21 mouse cellular contexts compared by ENCODE assay signal in the genomic region with DNA sequence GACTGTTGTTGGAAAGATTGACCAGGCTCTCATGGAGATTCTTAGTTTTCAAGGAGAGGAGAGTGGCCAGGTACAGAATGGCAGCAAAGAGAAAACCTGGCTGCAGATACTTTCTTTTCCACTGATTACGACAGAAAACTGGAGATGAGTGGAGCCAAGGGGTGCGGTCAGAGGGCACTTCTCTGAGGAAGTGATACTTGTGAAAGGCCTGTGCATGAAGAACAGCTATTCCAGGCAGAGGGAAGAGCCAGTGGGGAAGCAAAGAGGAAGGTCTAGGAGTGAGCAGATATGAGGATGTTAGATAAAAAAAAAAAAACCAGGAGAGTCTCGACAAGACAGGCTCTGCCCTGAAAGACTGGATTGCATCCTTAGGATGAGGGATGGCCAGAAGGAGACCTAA.
DNase-seq lines count a peak whose midpoint lies in the region; ATAC-seq and TF ChIP-seq lines count a peak whose summit lies in the region.
"Had no signal": no experiment of that assay in that cellular context is flagged by ENCODE, and none has a peak within 500 bp of the region (broad histone marks: within the 10 kb centered on the region; RNA-seq: fewer than 3 reads in every experiment).

No protein-coding gene starts in this region.

- TF ChIP-seq CTCF in spleen, adult 2 months (IDR thresholded peaks at IDR 0.05; ENCODE audit: extremely low read depth, insufficient read depth, insufficient read length, insufficient replicate concordance), result no peak
- TF ChIP-seq CTCF in bone marrow macrophage, adult 2 months (IDR thresholded peaks at IDR 0.05; ENCODE audit: low read depth, low read length), result no peak

- peak; percentile 56 for ATAC-seq in monocyte, adult 5-6 weeks (replicated peaks; ENCODE audit: insufficient number of reproducible peaks, low FRiP score, low TSS enrichment, poor library complexity, severe bottlenecking)
- ATAC-seq: forebrain, postnatal 0 days had no signal

- 18% methylated on average over 3 of the region's 3 CpGs for WGBS in spleen, adult 2 months
- WGBS in midbrain, embryonic 10.5 days, result 87% methylated on average over 3 of the region's 3 CpGs

- H3K4me1 ChIP-seq in spleen, adult 2 months (ENCODE audit: control insufficient read depth, insufficient read depth, insufficient read length), result peaks cover 22% of the 10 kb centered on the region; the same call in 1 of the 2 replicates
- H3K4me1 ChIP-seq in bone marrow macrophage, adult 2 months (ENCODE audit: control insufficient read depth, insufficient read depth, low read length), result peaks cover 31% of the 10 kb centered on the region
- H3K4me1 ChIP-seq in midbrain, embryonic 10.5 days, result no peaks in the 10 kb centered on the region
- H3K4me1 ChIP-seq: hindbrain, embryonic 13.5 days; midbrain, embryonic 12.5 days; neural tube, embryonic 15.5 days had no signal

- H3K9me3 ChIP-seq in midbrain, embryonic 10.5 days (replicated peaks), result no peaks in the 10 kb centered on the region
- H3K9me3 ChIP-seq: hindbrain, embryonic 13.5 days; midbrain, embryonic 12.5 days; neural tube, embryonic 15.5 days had no signal

- peak overlapping the region; percentile 86 for H3K27ac ChIP-seq in spleen, adult 2 months (ENCODE audit: insufficient read depth, low read length)
- H3K27ac ChIP-seq in bone marrow macrophage, adult 2 months (ENCODE audit: insufficient read depth, low read depth, low read length), result peak overlapping the region; percentile 62
- H3K27ac ChIP-seq in midbrain, embryonic 10.5 days (replicated peaks), result no peak overlapping the region
- H3K27ac ChIP-seq: gastrocnemius, adult 2 months; hindbrain, embryonic 13.5 days; midbrain, embryonic 12.5 days; neural tube, embryonic 15.5 days had no signal

- H3K36me3 ChIP-seq in spleen, adult 2 months (ENCODE audit: control insufficient read depth, insufficient read depth, low read length), result no peaks in the 10 kb centered on the region; the same call in 1 of the 2 replicates
- H3K36me3 ChIP-seq in midbrain, embryonic 10.5 days, result no peaks in the 10 kb centered on the region
- H3K36me3 ChIP-seq: hindbrain, embryonic 13.5 days; midbrain, embryonic 12.5 days; neural tube, embryonic 15.5 days had no signal

- peak overlapping the region; percentile 17 for H3K4me3 ChIP-seq in spleen, adult 2 months (ENCODE audit: extremely low read depth, insufficient read depth, insufficient read length)
- H3K4me3 ChIP-seq in bone marrow macrophage, adult 2 months (ENCODE audit: insufficient read depth, low read length), result peak overlapping the region; percentile 18
- H3K4me3 ChIP-seq in midbrain, embryonic 10.5 days, result no peak overlapping the region
- H3K4me3 ChIP-seq: gastrocnemius, adult 2 months; hindbrain, embryonic 13.5 days; midbrain, embryonic 12.5 days; myocyte; neural tube, embryonic 15.5 days had no signal

- no peak for TF ChIP-seq POLR2A in spleen, adult 2 months (IDR thresholded peaks at IDR 0.05; ENCODE audit: low read depth, low read length)
- no peak for TF ChIP-seq POLR2A in bone marrow macrophage, adult 2 months (IDR thresholded peaks at IDR 0.05; ENCODE audit: borderline replicate concordance, low read depth, low read length)

- H3K27me3 ChIP-seq in spleen, adult 2 months (ENCODE audit: control insufficient read depth, insufficient read depth, low read length), result no peaks in the 10 kb centered on the region
- no peaks in the 10 kb centered on the region for H3K27me3 ChIP-seq in midbrain, embryonic 10.5 days (ENCODE audit: low read depth, poor library complexity, severe bottlenecking)
- H3K27me3 ChIP-seq: hindbrain, embryonic 13.5 days; midbrain, embryonic 12.5 days; neural tube, embryonic 15.5 days had no signal

- peak; percentile 94 for DNase-seq in heart, adult 11 months
- DNase-seq in heart, postnatal 4 days, result no peak
- DNase-seq in spleen, adult 2 months (ENCODE audit: low read depth in 1 of 2, low spot score in 2 of 2), result no peak
- DNase-seq in spleen, adult 18-20 months, result no peak
- no peak for DNase-seq in urinary bladder, adult 2 months (ENCODE audit: low spot score)
- DNase-seq in midbrain, embryonic 10.5 days (ENCODE audit: low spot score), result no peak
- DNase-seq: adrenal gland, adult 2 months; cerebellum, adult 18-20 months; forebrain, postnatal 0 days; gastrocnemius, adult 2 months; kidney, adult 9 months; layer of hippocampus, postnatal 36 days; left cerebral cortex, postnatal 4 days; lung, embryonic 14.5 days; retina, postnatal 1 day had no signal
